Mouse (Mus musculus): ENCODE results near the gene Tigar. TPM values are rescaled to one million over a fixed set of nuclear protein-coding genes. Genes with fewer than 3 reads are reported as not detected.

Gene Tigar
- polyA plus RNA-seq, 1 experiment from 2014 or later, result 8.7 TPM

DNA sequence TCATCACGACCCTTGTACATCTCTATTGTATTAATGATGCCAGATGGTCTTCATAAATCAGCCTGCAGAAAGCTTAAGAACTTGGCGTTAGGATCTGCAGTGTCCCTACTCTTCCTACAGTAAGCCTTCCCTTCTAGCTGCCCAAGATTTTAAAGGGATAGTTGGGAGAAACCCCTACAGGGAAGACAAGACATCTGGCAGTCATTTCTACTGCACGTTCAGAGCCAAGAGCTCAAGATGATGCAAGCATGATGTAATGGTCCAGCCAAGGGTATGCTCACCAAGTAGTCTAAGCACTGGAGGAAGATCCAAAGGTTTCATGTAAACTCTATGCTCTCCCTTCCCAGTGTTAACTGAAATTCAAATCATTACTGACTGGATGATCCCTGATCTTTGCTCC is 23.4 kb upstream of the Tigar start:
- Histone ChIP-seq H3K9me3 (replicated peaks) (no peaks in the 10 kb centered on the region), H3K27ac (replicated peaks) (no peak overlapping the region), H3K27me3 (ENCODE audit: low read depth, poor library complexity, severe bottlenecking) (no peaks in the 10 kb centered on the region), H3K4me1 (peaks cover 48% of the 10 kb centered on the region), H3K4me3 (no peak overlapping the region), H3K36me3 (peaks cover 100% of the 10 kb centered on the region)
- WGBS, result 84% methylated on average over 3 of the region's 3 CpGs
- no peak for DNase-seq (ENCODE audit: low spot score)

DNA sequence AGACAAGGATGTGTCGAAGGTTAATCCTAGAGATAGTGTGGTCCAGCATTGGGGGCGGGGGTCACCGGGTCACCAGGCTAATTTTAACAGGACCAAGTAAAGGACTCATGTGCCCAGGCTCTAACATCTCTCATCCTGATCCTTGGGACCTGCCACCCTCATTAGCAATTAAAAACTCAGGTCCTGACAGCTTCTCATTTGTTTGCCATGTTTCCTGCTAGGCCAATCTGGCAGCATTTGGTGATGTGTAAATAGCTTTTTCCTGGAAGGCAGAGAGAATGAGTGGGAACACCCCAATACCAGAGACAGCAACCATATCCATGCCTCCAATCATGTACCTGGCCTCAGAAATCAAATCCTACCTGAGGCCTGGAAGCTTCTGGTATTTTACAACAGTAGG is 22.6 kb upstream of the Tigar start:
- H3K4me3 ChIP-seq, result no peak overlapping the region
- peaks cover 100% of the 10 kb centered on the region for H3K36me3 ChIP-seq
- WGBS, result 76% methylated on average over 3 of the region's 3 CpGs
- no peaks in the 10 kb centered on the region for H3K27me3 ChIP-seq (ENCODE audit: low read depth, poor library complexity, severe bottlenecking)
- H3K4me1 ChIP-seq, result peaks cover 44% of the 10 kb centered on the region
- DNase-seq (ENCODE audit: low spot score), result no peak
- H3K27ac ChIP-seq (replicated peaks), result no peak overlapping the region
- no peaks in the 10 kb centered on the region for H3K9me3 ChIP-seq (replicated peaks)

DNA sequence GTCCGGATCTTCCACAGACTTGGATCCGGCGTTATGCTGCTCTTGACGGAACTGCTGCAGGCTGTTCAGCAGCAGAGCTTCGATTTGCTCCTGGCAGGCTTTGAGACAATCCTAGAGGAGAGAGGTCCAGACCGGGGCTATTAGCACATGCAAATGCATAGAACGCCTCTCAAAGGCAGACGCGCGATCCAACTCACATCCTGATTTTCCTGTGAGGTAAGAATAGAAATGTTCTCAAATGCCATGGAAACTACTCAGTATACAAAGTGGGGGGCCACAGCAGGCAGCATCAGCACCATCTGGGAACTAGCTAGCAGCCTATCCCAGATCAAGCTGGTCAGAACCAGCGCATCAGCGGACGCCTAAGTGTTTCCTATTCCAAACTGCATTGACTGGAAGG is 21.0 kb upstream of the Tigar start:
- Histone ChIP-seq H3K36me3 (peaks cover 97% of the 10 kb centered on the region), H3K27ac (replicated peaks) (no peak overlapping the region), H3K9me3 (replicated peaks) (no peaks in the 10 kb centered on the region), H3K4me3 (no peak overlapping the region), H3K4me1 (peaks cover 38% of the 10 kb centered on the region), H3K27me3 (ENCODE audit: low read depth, poor library complexity, severe bottlenecking) (no peaks in the 10 kb centered on the region)
- no peak for DNase-seq (ENCODE audit: low spot score)
- WGBS, result 67% methylated on average over 13 of the region's 13 CpGs

DNA sequence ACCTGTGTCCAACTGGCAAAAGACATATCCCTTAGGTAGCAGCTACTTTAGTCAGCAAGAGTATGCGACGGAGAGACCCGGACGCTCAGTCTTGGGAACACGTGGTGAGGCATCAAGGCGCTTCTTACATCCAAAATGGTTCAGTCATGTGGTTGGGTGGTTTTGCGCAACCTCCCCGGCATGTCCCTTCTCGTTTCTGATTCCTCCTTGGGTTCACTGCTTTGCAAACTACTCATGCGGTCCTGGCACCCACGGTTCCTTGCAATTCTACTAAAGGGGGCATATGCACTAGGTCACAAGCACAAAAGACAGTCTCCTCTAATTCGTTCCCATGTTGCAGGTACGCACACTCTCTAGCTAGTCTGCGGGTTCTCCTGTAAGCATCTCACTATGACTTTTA is 20.3 kb upstream of the Tigar start:
- no peak overlapping the region for H3K27ac ChIP-seq (replicated peaks)
- no peak for DNase-seq (ENCODE audit: low spot score)
- H3K36me3 ChIP-seq, result peaks cover 93% of the 10 kb centered on the region
- peaks cover 32% of the 10 kb centered on the region for H3K4me1 ChIP-seq
- H3K27me3 ChIP-seq (ENCODE audit: low read depth, poor library complexity, severe bottlenecking), result no peaks in the 10 kb centered on the region
- no peaks in the 10 kb centered on the region for H3K9me3 ChIP-seq (replicated peaks)
- no peak overlapping the region for H3K4me3 ChIP-seq
- WGBS, result 93% methylated on average over 14 of the region's 14 CpGs

DNA sequence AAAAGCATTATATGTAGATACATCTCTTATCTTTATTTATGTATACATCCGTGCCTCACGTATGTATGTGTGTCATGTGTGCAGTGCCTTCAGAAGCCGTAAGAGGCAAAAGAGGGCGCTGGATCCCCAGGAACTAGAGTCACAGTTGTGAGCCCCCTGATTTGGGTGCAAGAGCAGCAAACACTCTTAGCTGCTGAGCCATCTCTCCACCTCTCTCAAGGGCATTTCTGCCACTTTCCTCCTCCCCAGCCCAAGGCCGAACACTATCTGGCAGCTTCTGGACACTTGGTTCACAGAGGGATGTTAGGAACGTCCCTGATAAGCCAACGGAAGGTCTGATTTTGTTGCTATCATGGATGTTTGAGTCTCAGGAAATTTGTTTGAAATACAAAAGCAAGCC is 14.1 kb upstream of the Tigar start:
- no peak overlapping the region for H3K4me3 ChIP-seq
- no peak for DNase-seq (ENCODE audit: low spot score)
- no peaks in the 10 kb centered on the region for H3K9me3 ChIP-seq (replicated peaks)
- H3K27me3 ChIP-seq (ENCODE audit: low read depth, poor library complexity, severe bottlenecking), result no peaks in the 10 kb centered on the region; the same call in 1 of the 2 replicates
- WGBS, result 91% methylated on average over 7 of the region's 7 CpGs
- H3K4me1 ChIP-seq, result no peaks in the 10 kb centered on the region
- H3K36me3 ChIP-seq, result peaks cover 33% of the 10 kb centered on the region
- no peak overlapping the region for H3K27ac ChIP-seq (replicated peaks)

DNA sequence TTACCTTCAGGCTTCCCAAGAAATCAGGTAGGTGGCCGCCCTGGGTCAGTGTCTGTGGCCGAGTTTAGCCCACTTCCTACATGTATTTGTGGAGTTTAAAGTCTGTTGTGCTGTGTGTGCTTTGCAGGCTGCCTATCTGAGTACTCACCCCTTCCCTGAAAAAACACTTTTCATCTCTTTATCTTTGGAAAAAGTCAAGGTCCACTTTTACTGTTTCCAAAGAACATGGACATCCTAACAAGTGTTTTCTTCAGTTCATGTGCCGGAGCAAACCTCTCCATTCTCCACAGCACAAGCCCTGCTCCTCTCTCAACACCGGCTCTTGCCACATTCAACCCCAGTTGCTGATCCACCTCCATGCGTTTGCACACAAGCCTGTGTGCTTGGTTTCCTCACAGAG is 13.6 kb upstream of the Tigar start:
- Histone ChIP-seq H3K4me3 (no peak overlapping the region), H3K27ac (replicated peaks) (no peak overlapping the region), H3K4me1 (no peaks in the 10 kb centered on the region), H3K27me3 (ENCODE audit: low read depth, poor library complexity, severe bottlenecking) (no peaks in the 10 kb centered on the region; the same call in 1 of the 2 replicates), H3K36me3 (peaks cover 28% of the 10 kb centered on the region), H3K9me3 (replicated peaks) (no peaks in the 10 kb centered on the region)
- WGBS, result 86% methylated on average over 5 of the region's 5 CpGs
- DNase-seq (ENCODE audit: low spot score), result no peak

DNA sequence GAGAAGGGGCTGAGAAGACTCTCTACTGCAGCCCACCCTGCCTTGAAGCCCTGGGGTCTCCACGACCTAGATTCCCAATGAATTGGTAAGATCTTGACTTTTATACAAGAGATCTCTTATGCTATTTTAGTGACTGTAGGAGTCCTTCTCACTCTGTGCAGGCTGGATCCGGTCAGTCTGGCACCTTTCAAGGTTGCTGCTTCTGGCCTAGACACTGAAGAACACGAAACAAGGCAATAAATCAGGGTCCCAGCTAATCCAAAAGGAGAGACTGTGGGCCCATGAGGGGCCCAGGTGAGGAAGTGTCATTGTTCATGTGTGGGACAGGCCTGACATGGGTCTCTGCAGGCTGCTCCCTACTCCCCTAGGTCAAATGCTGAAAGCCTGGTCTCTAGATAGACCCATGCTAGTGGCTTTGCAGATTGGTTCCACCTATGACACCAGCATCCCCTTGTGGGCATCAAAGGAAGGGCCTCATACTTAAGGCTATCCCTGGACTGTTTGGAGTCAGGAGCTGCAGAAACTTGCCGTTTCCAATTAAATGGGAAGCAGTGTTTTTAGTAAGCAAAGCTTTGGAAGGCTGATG is 13.0 kb upstream of the Tigar start:
- Histone ChIP-seq H3K27ac (replicated peaks) (no peak overlapping the region), H3K27me3 (ENCODE audit: low read depth, poor library complexity, severe bottlenecking) (no peaks in the 10 kb centered on the region; the same call in 1 of the 2 replicates), H3K9me3 (replicated peaks) (no peaks in the 10 kb centered on the region), H3K36me3 (peaks cover 21% of the 10 kb centered on the region), H3K4me3 (no peak overlapping the region), H3K4me1 (no peaks in the 10 kb centered on the region)
- 83% methylated on average over 4 of the region's 4 CpGs for WGBS
- DNase-seq (ENCODE audit: low spot score), result no peak

DNA sequence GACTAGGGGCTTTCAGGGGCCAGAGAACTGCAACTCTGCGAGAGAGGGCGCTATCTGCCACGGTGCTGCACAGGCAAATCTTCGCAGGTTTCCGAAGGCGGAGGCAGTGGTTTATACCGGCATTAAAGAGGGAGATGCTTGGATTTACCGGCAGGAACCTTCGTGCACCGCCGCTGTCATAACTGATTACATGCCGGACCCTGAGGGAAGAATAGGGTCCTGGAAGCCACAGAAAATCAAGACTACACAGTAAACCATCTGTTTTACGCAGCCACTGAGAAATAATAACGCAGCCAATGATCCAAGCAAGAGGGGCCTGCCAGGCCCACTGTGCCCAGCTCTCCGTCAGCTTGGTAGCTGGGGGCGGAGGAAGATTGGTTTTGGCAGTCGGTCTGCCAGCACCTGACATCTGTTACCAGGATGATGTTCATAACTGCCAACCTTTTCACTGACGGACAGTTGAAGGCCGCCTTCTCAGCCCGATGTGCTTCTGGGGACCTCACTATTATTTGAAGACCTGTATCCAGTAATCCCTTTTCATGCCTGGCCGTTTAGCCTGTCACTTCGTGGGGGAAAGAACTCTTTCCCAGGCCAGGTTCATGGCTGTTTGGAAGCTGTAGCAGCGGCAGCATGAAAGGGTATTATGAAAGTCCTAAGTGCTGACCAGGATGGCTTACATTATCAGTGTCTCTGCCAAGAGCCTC is 5.5 kb upstream of the Tigar start:
- no peak overlapping the region; the same call in 1 of the 2 replicates for H3K4me3 ChIP-seq
- H3K4me1 ChIP-seq, result peaks cover 16% of the 10 kb centered on the region
- no peak for DNase-seq (ENCODE audit: low spot score)
- H3K27me3 ChIP-seq (ENCODE audit: low read depth, poor library complexity, severe bottlenecking), result no peaks in the 10 kb centered on the region; the same call in 1 of the 2 replicates
- no peaks in the 10 kb centered on the region for H3K36me3 ChIP-seq
- 64% methylated on average over 23 of the region's 23 CpGs for WGBS
- no peaks in the 10 kb centered on the region for H3K9me3 ChIP-seq (replicated peaks)
- peak overlapping the region; percentile 19 for H3K27ac ChIP-seq (replicated peaks)

DNA sequence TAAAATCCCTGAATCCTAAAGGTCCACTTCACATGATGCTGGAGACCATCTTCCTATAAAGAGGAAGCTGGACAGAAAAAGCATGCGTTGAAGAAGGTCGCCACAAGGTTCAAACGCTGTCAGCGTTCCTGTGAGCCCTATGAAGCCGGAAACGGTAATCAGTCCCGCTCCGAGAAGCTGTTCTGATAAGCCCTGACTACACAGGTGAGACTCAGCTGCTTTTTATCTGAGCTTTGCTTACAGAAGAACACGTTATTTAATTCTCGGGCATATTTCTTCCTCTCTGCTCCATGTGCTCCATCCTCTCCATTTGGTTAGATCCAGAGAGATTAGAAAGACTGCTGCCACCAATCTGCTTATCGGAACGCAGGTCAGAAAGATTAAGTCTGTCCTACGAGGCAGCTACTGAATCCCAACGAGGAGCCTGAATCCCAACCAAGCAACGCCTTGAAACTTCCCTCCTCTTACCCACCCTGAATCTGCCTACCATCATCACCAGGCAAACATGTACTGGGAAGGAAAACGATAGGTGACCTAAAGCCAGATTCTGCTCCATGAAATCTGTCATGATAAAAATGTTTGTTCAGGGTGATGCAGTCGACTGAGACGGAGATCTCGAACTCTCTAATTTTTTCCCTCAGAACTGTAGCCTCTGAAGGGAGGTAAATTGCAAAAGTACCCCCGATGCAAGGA is 843 bp downstream of the Tigar start:
- H3K27ac ChIP-seq (replicated peaks), result peak overlapping the region; percentile 81; the same call in 1 of the 2 replicates
- no peaks in the 10 kb centered on the region for H3K9me3 ChIP-seq (replicated peaks)
- no peaks in the 10 kb centered on the region for H3K27me3 ChIP-seq (ENCODE audit: low read depth, poor library complexity, severe bottlenecking)
- H3K4me3 ChIP-seq, result peak overlapping the region; percentile 73
- WGBS, result 48% methylated on average over 20 of the region's 20 CpGs
- peaks cover 5% of the 10 kb centered on the region for H3K36me3 ChIP-seq
- peaks cover 24% of the 10 kb centered on the region for H3K4me1 ChIP-seq
- no peak for DNase-seq (ENCODE audit: low spot score)

DNA sequence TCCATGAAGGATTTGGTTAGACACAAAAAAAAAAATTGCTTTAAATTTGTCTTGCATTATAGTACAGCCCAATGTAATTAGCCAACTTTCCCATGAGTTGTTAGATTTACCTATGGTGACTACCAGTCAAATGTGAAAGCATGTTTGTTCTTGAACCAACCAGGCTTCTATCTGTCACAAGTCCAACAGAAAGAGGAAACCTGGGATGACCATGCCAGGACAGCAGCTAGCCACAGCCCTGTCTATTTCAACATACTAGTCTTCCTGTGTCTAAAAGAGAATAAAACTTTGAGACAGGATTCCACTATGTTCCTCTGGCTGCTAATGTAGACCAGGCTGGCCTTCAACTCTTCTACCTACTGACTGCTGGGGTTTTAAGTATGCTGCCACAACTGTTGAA is 1.9 kb downstream of the Tigar start:
- no peak overlapping the region for H3K4me3 ChIP-seq
- no peak overlapping the region for H3K27ac ChIP-seq (replicated peaks)
- no peaks in the 10 kb centered on the region for H3K27me3 ChIP-seq (ENCODE audit: low read depth, poor library complexity, severe bottlenecking)
- DNase-seq (ENCODE audit: low spot score), result no peak
- no peaks in the 10 kb centered on the region for H3K9me3 ChIP-seq (replicated peaks)
- H3K4me1 ChIP-seq, result peaks cover 24% of the 10 kb centered on the region
- H3K36me3 ChIP-seq, result peaks cover 15% of the 10 kb centered on the region

DNA sequence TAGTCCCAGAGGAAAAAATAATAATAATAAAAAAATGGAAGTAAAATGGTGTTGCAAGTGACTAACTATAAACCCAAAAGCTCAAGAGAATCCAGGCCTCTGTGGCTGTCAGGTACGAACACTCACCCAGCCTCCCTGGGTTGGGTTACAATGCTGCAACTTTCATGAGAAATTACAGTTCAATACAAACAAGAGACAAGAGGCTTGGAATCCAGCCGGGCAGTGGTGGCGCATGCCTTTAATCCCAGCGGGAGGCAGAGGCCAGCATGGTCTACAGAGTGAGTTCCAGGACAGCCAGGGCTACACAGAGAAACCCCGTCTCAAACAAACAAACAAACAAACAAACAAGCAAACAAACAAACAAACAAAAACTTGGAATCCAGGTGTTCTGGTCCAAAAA is 2.6 kb downstream of the Tigar start:
- Histone ChIP-seq H3K4me1 (peaks cover 24% of the 10 kb centered on the region), H3K9me3 (replicated peaks) (no peaks in the 10 kb centered on the region), H3K4me3 (no peak overlapping the region), H3K36me3 (peaks cover 21% of the 10 kb centered on the region), H3K27ac (replicated peaks) (no peak overlapping the region), H3K27me3 (ENCODE audit: low read depth, poor library complexity, severe bottlenecking) (no peaks in the 10 kb centered on the region)
- no peak for DNase-seq (ENCODE audit: low spot score)
- WGBS, result 67% methylated on average over 5 of the region's 5 CpGs

DNA sequence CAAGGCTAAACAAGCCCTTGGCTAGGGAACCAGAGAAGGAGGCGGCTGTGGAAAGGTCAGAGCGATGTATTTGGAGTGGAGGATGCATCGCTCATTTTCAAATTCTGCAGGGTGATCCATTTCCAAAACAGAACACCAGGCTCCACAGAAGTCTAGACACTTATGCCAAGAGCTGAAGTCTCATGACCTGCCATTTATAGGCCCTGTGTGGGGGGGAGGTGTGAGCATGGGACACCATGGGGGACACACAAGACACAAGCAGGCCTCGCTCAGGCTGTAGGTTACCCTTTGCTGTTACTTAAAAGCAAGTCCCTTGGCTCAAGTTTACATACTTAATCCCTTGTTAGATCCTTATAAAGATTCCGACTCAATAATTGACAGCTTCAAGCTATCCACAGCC is 3.2 kb downstream of the Tigar start:
- DNase-seq (ENCODE audit: low spot score), result no peak
- Histone ChIP-seq H3K36me3 (peaks cover 26% of the 10 kb centered on the region), H3K4me3 (no peak overlapping the region), H3K9me3 (replicated peaks) (no peaks in the 10 kb centered on the region), H3K27ac (replicated peaks) (no peak overlapping the region), H3K27me3 (ENCODE audit: low read depth, poor library complexity, severe bottlenecking) (no peaks in the 10 kb centered on the region), H3K4me1 (peaks cover 24% of the 10 kb centered on the region)
- 85% methylated on average over 5 of the region's 5 CpGs for WGBS

DNA sequence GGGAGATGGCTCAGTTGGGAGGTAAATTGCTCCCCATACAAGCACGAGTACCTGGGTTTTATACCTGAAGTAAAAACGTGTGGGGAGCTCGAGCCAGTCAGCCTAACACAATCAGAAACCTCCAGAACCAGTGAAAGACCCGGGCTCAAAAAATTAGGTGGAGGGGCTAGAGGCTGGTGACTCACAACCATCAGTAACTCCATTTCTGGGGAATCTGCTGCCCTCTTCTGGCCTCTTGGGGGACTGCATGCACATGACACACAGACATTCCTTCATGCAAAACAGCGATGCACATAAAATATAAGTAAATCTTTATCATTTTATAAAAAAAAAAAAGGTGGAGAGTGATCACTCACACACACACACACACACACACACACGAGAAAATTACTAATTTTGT is 4.2 kb downstream of the Tigar start:
- H3K4me1 ChIP-seq, result peaks cover 23% of the 10 kb centered on the region
- no peak overlapping the region for H3K4me3 ChIP-seq
- 63% methylated on average over 6 of the region's 6 CpGs for WGBS
- peaks cover 35% of the 10 kb centered on the region for H3K36me3 ChIP-seq
- no peaks in the 10 kb centered on the region for H3K27me3 ChIP-seq (ENCODE audit: low read depth, poor library complexity, severe bottlenecking)
- H3K9me3 ChIP-seq (replicated peaks), result no peaks in the 10 kb centered on the region
- H3K27ac ChIP-seq (replicated peaks), result no peak overlapping the region
- peak; percentile 53 for DNase-seq (ENCODE audit: low spot score)

Measured in midbrain, embryonic 10.5 days (tissue).